Mouse (Mus musculus): Measurements from ENCODE around the gene Nolc1. TPM values are rescaled to one million over a fixed set of nuclear protein-coding genes. Genes with fewer than 3 reads are reported as not detected.

Nolc1 gene
- polyA plus RNA-seq, 1 experiment: 30.9 TPM

GRCm38 (mm10) chr19:46103437-46104186 lies 27.9 kb downstream of the Nolc1 start:
- Histone ChIP-seq H3ac (ENCODE audit: control insufficient read depth, insufficient read length) (no peak overlapping the region), H3K79me2 (ENCODE audit: control insufficient read depth, insufficient read depth) (no peaks in the 10 kb centered on the region)

GRCm38 (mm10) chr19:46104187-46104557 lies 28.5 kb downstream of the Nolc1 start:
- no peak overlapping the region for H3K4me2 ChIP-seq (ENCODE audit: low read depth)
- H3K27me3 ChIP-seq (ENCODE audit: control insufficient read depth, insufficient read depth, insufficient read length): peaks cover 4% of the 10 kb centered on the region
- no peaks in the 10 kb centered on the region for H3K36me3 ChIP-seq (ENCODE audit: control insufficient read depth, insufficient read depth)
- no peaks in the 10 kb centered on the region for H3K79me2 ChIP-seq (ENCODE audit: control insufficient read depth, insufficient read depth)
- no peak overlapping the region for H3ac ChIP-seq (ENCODE audit: control insufficient read depth, insufficient read length)
- TF ChIP-seq MAX (IDR thresholded peaks at IDR 0.05; ENCODE audit: low read depth): no peak
- no peak for TF ChIP-seq MYOD1 (IDR thresholded peaks at IDR 0.05; ENCODE audit: control insufficient read depth in 1 of 3, insufficient read length in 2 of 3, low read depth in 2 of 3)
- TF ChIP-seq SRF (IDR thresholded peaks at IDR 0.05; ENCODE audit: control insufficient read depth, insufficient read length, low read depth): no peak
- TF ChIP-seq E2F4 (IDR thresholded peaks at IDR 0.05; ENCODE audit: insufficient read depth): no peak
- no peak for TF ChIP-seq REST (IDR thresholded peaks at IDR 0.05; ENCODE audit: insufficient read depth, insufficient read length)
- no peak for TF ChIP-seq POLR2AphosphoS2 (IDR thresholded peaks at IDR 0.05; ENCODE audit: insufficient read length, low read depth)
- no peak for TF ChIP-seq MYOG (IDR thresholded peaks at IDR 0.05; ENCODE audit: control insufficient read depth in 1 of 3, insufficient read depth in 1 of 3, insufficient read length in 2 of 3, low read depth in 2 of 3)
- TF ChIP-seq TCF12 (IDR thresholded peaks at IDR 0.05; ENCODE audit: insufficient read depth, poor library complexity, severe bottlenecking): no peak
- no peak for TF ChIP-seq CEBPB (IDR thresholded peaks at IDR 0.05; ENCODE audit: insufficient read depth, poor library complexity, severe bottlenecking)
- no peak for TF ChIP-seq USF1 (IDR thresholded peaks at IDR 0.05; ENCODE audit: low read depth)
- TF ChIP-seq TCF3 (IDR thresholded peaks at IDR 0.05; ENCODE audit: insufficient read length, low read depth): no peak
- H3K4me3 ChIP-seq: no peak overlapping the region

More at GRCm38 (mm10) chr19:46103437-46104186, 27.9 kb downstream of the Nolc1 start:
- TF ChIP-seq MAX (IDR thresholded peaks at IDR 0.05; ENCODE audit: low read depth): no peak
- TF ChIP-seq MYOG (IDR thresholded peaks at IDR 0.05; ENCODE audit: control insufficient read depth in 1 of 3, insufficient read depth in 1 of 3, insufficient read length in 2 of 3, low read depth in 2 of 3): no peak
- TF ChIP-seq TCF12 (IDR thresholded peaks at IDR 0.05; ENCODE audit: insufficient read depth, poor library complexity, severe bottlenecking): no peak
- no peak for TF ChIP-seq CEBPB (IDR thresholded peaks at IDR 0.05; ENCODE audit: insufficient read depth, poor library complexity, severe bottlenecking)
- TF ChIP-seq USF1 (IDR thresholded peaks at IDR 0.05; ENCODE audit: low read depth): no peak
- TF ChIP-seq POLR2A (IDR thresholded peaks at IDR 0.05; ENCODE audit: insufficient read length, low read depth): no peak
- TF ChIP-seq MYOD1 (IDR thresholded peaks at IDR 0.05; ENCODE audit: control insufficient read depth in 1 of 3, insufficient read length in 2 of 3, low read depth in 2 of 3): no peak
- no peak for TF ChIP-seq REST (IDR thresholded peaks at IDR 0.05; ENCODE audit: insufficient read depth, insufficient read length)
- TF ChIP-seq SRF (IDR thresholded peaks at IDR 0.05; ENCODE audit: control insufficient read depth, insufficient read length, low read depth): no peak
- no peak for TF ChIP-seq TCF3 (IDR thresholded peaks at IDR 0.05; ENCODE audit: insufficient read length, low read depth)
- H3K36me3 ChIP-seq (ENCODE audit: control insufficient read depth, insufficient read depth): no peaks in the 10 kb centered on the region
- no peak overlapping the region for H3K4me3 ChIP-seq
- peaks cover 3% of the 10 kb centered on the region for H3K27me3 ChIP-seq (ENCODE audit: control insufficient read depth, insufficient read depth, insufficient read length)
- H3K4me2 ChIP-seq (ENCODE audit: low read depth): no peak overlapping the region

GRCm38 (mm10) chr19:46110214-46110613 lies 34.6 kb downstream of the Nolc1 start:
- Histone ChIP-seq H3K27me3 (ENCODE audit: control insufficient read depth, insufficient read depth, insufficient read length) (peaks cover 10% of the 10 kb centered on the region), H3K4me3 (no peak overlapping the region), H3K79me2 (ENCODE audit: control insufficient read depth, insufficient read depth) (no peaks in the 10 kb centered on the region), H3ac (ENCODE audit: control insufficient read depth, insufficient read length) (no peak overlapping the region), H3K4me2 (ENCODE audit: low read depth) (no peak overlapping the region), H3K36me3 (ENCODE audit: control insufficient read depth, insufficient read depth) (no peaks in the 10 kb centered on the region)
- TF ChIP-seq POLR2AphosphoS2 (IDR thresholded peaks at IDR 0.05; ENCODE audit: insufficient read length, low read depth) (no peak), E2F4 (IDR thresholded peaks at IDR 0.05; ENCODE audit: insufficient read depth) (no peak), MYOD1 (IDR thresholded peaks at IDR 0.05; ENCODE audit: control insufficient read depth in 1 of 3, insufficient read length in 2 of 3, low read depth in 2 of 3) (no peak), SRF (IDR thresholded peaks at IDR 0.05; ENCODE audit: control insufficient read depth, insufficient read length, low read depth) (no peak), TCF12 (IDR thresholded peaks at IDR 0.05; ENCODE audit: insufficient read depth, poor library complexity, severe bottlenecking) (no peak), POLR2A (IDR thresholded peaks at IDR 0.05; ENCODE audit: insufficient read length, low read depth) (no peak), USF1 (IDR thresholded peaks at IDR 0.05; ENCODE audit: low read depth) (no peak), MAX (IDR thresholded peaks at IDR 0.05; ENCODE audit: low read depth) (no peak), REST (IDR thresholded peaks at IDR 0.05; ENCODE audit: insufficient read depth, insufficient read length) (no peak), MYOG (IDR thresholded peaks at IDR 0.05; ENCODE audit: control insufficient read depth in 1 of 3, insufficient read depth in 1 of 3, insufficient read length in 2 of 3, low read depth in 2 of 3) (no peak), TCF3 (IDR thresholded peaks at IDR 0.05; ENCODE audit: insufficient read length, low read depth) (no peak), CEBPB (IDR thresholded peaks at IDR 0.05; ENCODE audit: insufficient read depth, poor library complexity, severe bottlenecking) (no peak)

- Histone ChIP-seq H3K4me3 (no peak overlapping the region), H3K36me3 (ENCODE audit: control insufficient read depth, insufficient read depth) (no peaks in the 10 kb centered on the region), H3K27me3 (ENCODE audit: control insufficient read depth, insufficient read depth, insufficient read length) (peaks cover 14% of the 10 kb centered on the region), H3ac (ENCODE audit: control insufficient read depth, insufficient read length) (no peak overlapping the region), H3K4me2 (ENCODE audit: low read depth) (no peak overlapping the region), H3K79me2 (ENCODE audit: control insufficient read depth, insufficient read depth) (no peaks in the 10 kb centered on the region)
- TF ChIP-seq USF1 (IDR thresholded peaks at IDR 0.05; ENCODE audit: low read depth) (no peak), MAX (IDR thresholded peaks at IDR 0.05; ENCODE audit: low read depth) (no peak), MYOD1 (IDR thresholded peaks at IDR 0.05; ENCODE audit: control insufficient read depth in 1 of 3, insufficient read length in 2 of 3, low read depth in 2 of 3) (no peak), MYOG (IDR thresholded peaks at IDR 0.05; ENCODE audit: control insufficient read depth in 1 of 3, insufficient read depth in 1 of 3, insufficient read length in 2 of 3, low read depth in 2 of 3) (no peak), TCF3 (IDR thresholded peaks at IDR 0.05; ENCODE audit: insufficient read length, low read depth) (no peak), POLR2AphosphoS2 (IDR thresholded peaks at IDR 0.05; ENCODE audit: insufficient read length, low read depth) (no peak), SRF (IDR thresholded peaks at IDR 0.05; ENCODE audit: control insufficient read depth, insufficient read length, low read depth) (no peak), CEBPB (IDR thresholded peaks at IDR 0.05; ENCODE audit: insufficient read depth, poor library complexity, severe bottlenecking) (no peak)
Observed at GRCm38 (mm10) chr19:46110781-46111180, 35.1 kb downstream of the Nolc1 start.
